Mouse (Mus musculus): ENCODE results near the gene Ezh1.
"Not testable (repeated sequence)": the region's sequence is repeated elsewhere in the genome, so short reads cannot be mapped to it uniquely, and the experiment has no call there.

Ezh1 gene

GRCm38 (mm10) chr11:101167211-101167962 lies 58.9 kb downstream of the Ezh1 start:
- DNase-seq, result no peak

GRCm38 (mm10) chr11:101166357-101166756 lies 59.9 kb downstream of the Ezh1 start:
- no peak for DNase-seq

- DNase-seq, result no peak
Observed at GRCm38 (mm10) chr11:101164677-101165580, 61.3 kb downstream of the Ezh1 start.

GRCm38 (mm10) chr11:101164351-101164665 lies 62.0 kb downstream of the Ezh1 start:
- DNase-seq, result no peak

GRCm38 (mm10) chr11:101163476-101164350 lies 62.5 kb downstream of the Ezh1 start:
- DNase-seq, result no peak

GRCm38 (mm10) chr11:101162772-101163171 lies 63.5 kb downstream of the Ezh1 start:
- DNase-seq, result no peak

- DNase-seq, result no peak
Observed at GRCm38 (mm10) chr11:101162301-101162700, 64.0 kb downstream of the Ezh1 start.

GRCm38 (mm10) chr11:101161551-101161950 lies 64.7 kb downstream of the Ezh1 start:
- no peak for DNase-seq

GRCm38 (mm10) chr11:101160981-101161505 lies 65.2 kb downstream of the Ezh1 start:
- not testable (repeated sequence) for DNase-seq

- DNase-seq, result not testable (repeated sequence)
Observed at GRCm38 (mm10) chr11:101160151-101160550, 66.1 kb downstream of the Ezh1 start.

- DNase-seq, result peak; percentile 78
Observed at GRCm38 (mm10) chr11:101155728-101156371, 70.4 kb downstream of the Ezh1 start, which contains the start of gene Tubg2. Gene Tubg2 (plus strand): TSS chr11:101155907.

- no peak for DNase-seq
Observed at GRCm38 (mm10) chr11:101155151-101155550, 71.1 kb downstream of the Ezh1 start.

- DNase-seq, result no peak
Observed at GRCm38 (mm10) chr11:101154648-101155047, 71.6 kb downstream of the Ezh1 start.

- DNase-seq, result no peak
Observed at GRCm38 (mm10) chr11:101152825-101153224, 73.4 kb downstream of the Ezh1 start.

- no peak for DNase-seq
Observed at GRCm38 (mm10) chr11:101151063-101151462, 75.2 kb downstream of the Ezh1 start.

GRCm38 (mm10) chr11:101149178-101150105 lies 76.8 kb downstream of the Ezh1 start:
- DNase-seq, result no peak

GRCm38 (mm10) chr11:101148751-101149150 lies 77.5 kb downstream of the Ezh1 start:
- no peak for DNase-seq

- DNase-seq, result no peak
Observed at GRCm38 (mm10) chr11:101146377-101146776, 79.9 kb downstream of the Ezh1 start.

- peak; percentile 46 for DNase-seq
Observed at GRCm38 (mm10) chr11:101143338-101144225, 82.7 kb downstream of the Ezh1 start.

Measured in cerebellum, adult 8-10 months (tissue).